Mouse (Mus musculus) intestine, embryonic 16.5 days (tissue): Measurements from ENCODE around the gene Mgst3. TPM values are rescaled to one million over a fixed set of nuclear protein-coding genes. Genes with fewer than 3 reads are reported as not detected.

Experiments
- ATAC-seq: fragments of 200-750 bp; cut with Nextera tagmentation; 2 replicates; pipeline ENCODE4 v1.8.0; 2017; ENCODE audit warnings: moderate TSS enrichment, moderate library complexity
- H3K27ac ChIP-seq: fragments of 300-500 bp; sonication (generic); 2 replicates; pipeline ENCODE4 v1.5.1; 2014; ENCODE audit warnings: mild to moderate bottlenecking, low read length
- H3K27me3 ChIP-seq: fragments of 300-500 bp; sonication (generic); replicated peaks from 2 replicates; pipeline ENCODE4 v1.6.1; 2014; ENCODE audit warnings: low read length, control low read depth, mixed read lengths; ENCODE audit not compliant: control insufficient read depth, insufficient read depth
- H3K36me3 ChIP-seq: fragments of 300-500 bp; sonication (generic); 2 replicates; pipeline ENCODE4 v1.6.1; 2014; ENCODE audit warnings: low read length, control low read depth; ENCODE audit not compliant: control insufficient read depth, insufficient read depth
- H3K4me1 ChIP-seq: fragments of 300-500 bp; sonication (generic); 2 replicates; pipeline ENCODE4 v1.6.1; 2014; ENCODE audit warnings: low read length, control low read depth, mixed read lengths; ENCODE audit not compliant: control insufficient read depth, insufficient read depth
- H3K4me2 ChIP-seq: fragments of 300-500 bp; sonication (generic); 2 replicates; pipeline ENCODE4 v1.6.1; 2014; ENCODE audit warnings: low read depth, low read length, control low read depth
- H3K4me3 ChIP-seq: fragments of 300-500 bp; sonication (generic); 2 replicates; pipeline ENCODE4 v1.5.1; 2014; ENCODE audit warnings: mild to moderate bottlenecking, low read length
- H3K9ac ChIP-seq: fragments of 300-500 bp; sonication (generic); 2 replicates; pipeline ENCODE4 v1.6.1; 2014; ENCODE audit warnings: low read depth, low read length
- H3K9me3 ChIP-seq: fragments of 300-500 bp; sonication (generic); 2 replicates; pipeline ENCODE4 v1.6.1; 2016; ENCODE audit warnings: low read length, control low read depth; ENCODE audit not compliant: control insufficient read depth
- WGBS: fragments of 180-500 bp; shearing (Covaris S2); extraction: QIAGEN DNeasy Blood & Tissue Kit; methylation state at CpG from one replicate; pipeline ENCODE4 v1.1.7; 2014; 5-methylcytosine and 5-hydroxymethylcytosine counted together
- polyA plus RNA-seq: library from polyadenylated mRNA; unstranded; fragments of >200 nt; fragmentation: Nextera tagmentation; extraction: Ambion mirVana; gene quantifications from 2 replicates; pipeline ENCODE4 v1.2.1, GENCODE M21; 2015

The Mgst3 gene
- polyA plus RNA-seq, 1 experiment from 2014 or later: 381 TPM

- Histone ChIP-seq H3K4me3 (no peak overlapping the region), H3K4me2 (no peak overlapping the region; the same call in 1 of the 2 replicates), H3K9me3 (no peaks in the 10 kb centered on the region), H3K27ac (peak overlapping the region; percentile 76), H3K27me3 (no peaks in the 10 kb centered on the region), H3K4me1 (peaks cover 32% of the 10 kb centered on the region), H3K9ac (no peak overlapping the region), H3K36me3 (no peaks in the 10 kb centered on the region)
- WGBS: 73% methylated on average over 4 of the region's 4 CpGs
- no peak for ATAC-seq
These were observed 3.3 kb downstream of the Mgst3 start for GRCm38 (mm10) chr1:167390381-167390780.

- no peaks in the 10 kb centered on the region for H3K36me3 ChIP-seq
- no peaks in the 10 kb centered on the region for H3K9me3 ChIP-seq
- ATAC-seq: peak; percentile 2; the same call in 1 of the 2 replicates
- H3K9ac ChIP-seq: no peak overlapping the region
- no peaks in the 10 kb centered on the region for H3K27me3 ChIP-seq
- H3K4me1 ChIP-seq: peaks cover 34% of the 10 kb centered on the region
- H3K4me3 ChIP-seq: no peak overlapping the region
- H3K4me2 ChIP-seq: 0 out of 2 replicates have a peak overlapping the region, but pooled peaks have one; percentile 7
- peak overlapping the region; percentile 76 for H3K27ac ChIP-seq
- WGBS: 75% methylated on average over 7 of the region's 7 CpGs
These were observed 4.1 kb downstream of the Mgst3 start for GRCm38 (mm10) chr1:167389584-167389983.

GRCm38 (mm10) chr1:167388571-167388970 is 5.1 kb downstream of the Mgst3 start:
- ATAC-seq: no peak
- H3K27ac ChIP-seq: peak overlapping the region; percentile 20; the same call in 1 of the 2 replicates

GRCm38 (mm10) chr1:167387796-167388195 is 5.8 kb downstream of the Mgst3 start:
- Histone ChIP-seq H3K9ac (no peak overlapping the region), H3K4me2 (no peak overlapping the region), H3K4me1 (peaks cover 38% of the 10 kb centered on the region), H3K4me3 (no peak overlapping the region), H3K27ac (peak overlapping the region; percentile 31; the same call in 1 of the 2 replicates), H3K27me3 (no peaks in the 10 kb centered on the region), H3K9me3 (no peaks in the 10 kb centered on the region), H3K36me3 (no peaks in the 10 kb centered on the region)
- ATAC-seq: no peak
- WGBS: 75% methylated on average over 3 of the region's 3 CpGs

More at GRCm38 (mm10) chr1:167388571-167388970, 5.1 kb downstream of the Mgst3 start:
- WGBS: 80% methylated on average over 6 of the region's 6 CpGs
- no peaks in the 10 kb centered on the region for H3K36me3 ChIP-seq
- H3K9ac ChIP-seq: no peak overlapping the region
- peaks cover 36% of the 10 kb centered on the region for H3K4me1 ChIP-seq
- no peaks in the 10 kb centered on the region for H3K27me3 ChIP-seq
- no peak overlapping the region for H3K4me2 ChIP-seq
- no peak overlapping the region for H3K4me3 ChIP-seq
- no peaks in the 10 kb centered on the region for H3K9me3 ChIP-seq

- H3K27ac ChIP-seq: peak overlapping the region; percentile 31
- H3K4me2 ChIP-seq: no peak overlapping the region
- 70% methylated on average over 2 of the region's 2 CpGs for WGBS
- H3K36me3 ChIP-seq: no peaks in the 10 kb centered on the region
- H3K27me3 ChIP-seq: no peaks in the 10 kb centered on the region
- H3K9me3 ChIP-seq: no peaks in the 10 kb centered on the region
- H3K4me3 ChIP-seq: no peak overlapping the region
- ATAC-seq: no peak
- H3K9ac ChIP-seq: no peak overlapping the region
- H3K4me1 ChIP-seq: peaks cover 39% of the 10 kb centered on the region
These were observed 6.3 kb downstream of the Mgst3 start for GRCm38 (mm10) chr1:167387310-167387709.

GRCm38 (mm10) chr1:167386466-167386865 is 7.2 kb downstream of the Mgst3 start:
- 34% methylated on average over 2 of the region's 2 CpGs for WGBS
- no peaks in the 10 kb centered on the region for H3K9me3 ChIP-seq
- ATAC-seq: no peak
- no peaks in the 10 kb centered on the region for H3K36me3 ChIP-seq
- H3K27ac ChIP-seq: no peak overlapping the region
- no peak overlapping the region for H3K4me3 ChIP-seq
- H3K4me1 ChIP-seq: peaks cover 44% of the 10 kb centered on the region
- H3K4me2 ChIP-seq: no peak overlapping the region
- H3K9ac ChIP-seq: no peak overlapping the region
- H3K27me3 ChIP-seq: no peaks in the 10 kb centered on the region

GRCm38 (mm10) chr1:167385636-167386035 is 8.0 kb downstream of the Mgst3 start:
- no peak overlapping the region for H3K4me2 ChIP-seq
- no peak overlapping the region for H3K4me3 ChIP-seq
- no peaks in the 10 kb centered on the region for H3K9me3 ChIP-seq
- 70% methylated on average over 5 of the region's 5 CpGs for WGBS
- H3K9ac ChIP-seq: 0 out of 2 replicates have a peak overlapping the region, but pooled peaks have one; percentile 1
- H3K27ac ChIP-seq: peak overlapping the region; percentile 38
- peaks cover 43% of the 10 kb centered on the region for H3K4me1 ChIP-seq
- ATAC-seq: no peak
- H3K27me3 ChIP-seq: no peaks in the 10 kb centered on the region
- H3K36me3 ChIP-seq: no peaks in the 10 kb centered on the region

- no peak for ATAC-seq
- H3K4me3 ChIP-seq: no peak overlapping the region
- no peak overlapping the region for H3K9ac ChIP-seq
- H3K9me3 ChIP-seq: no peaks in the 10 kb centered on the region
- no peaks in the 10 kb centered on the region for H3K27me3 ChIP-seq
- peak overlapping the region; percentile 84 for H3K27ac ChIP-seq
- H3K4me1 ChIP-seq: peaks cover 38% of the 10 kb centered on the region
- H3K36me3 ChIP-seq: no peaks in the 10 kb centered on the region
- 84% methylated on average over 2 of the region's 2 CpGs for WGBS
- no peak overlapping the region for H3K4me2 ChIP-seq
These were observed 8.4 kb downstream of the Mgst3 start for GRCm38 (mm10) chr1:167385211-167385610.

- Histone ChIP-seq H3K4me2 (no peak overlapping the region), H3K36me3 (no peaks in the 10 kb centered on the region), H3K9me3 (no peaks in the 10 kb centered on the region), H3K4me1 (peaks cover 36% of the 10 kb centered on the region), H3K4me3 (no peak overlapping the region), H3K9ac (no peak overlapping the region), H3K27me3 (no peaks in the 10 kb centered on the region), H3K27ac (peak overlapping the region; percentile 84)
- ATAC-seq: peak; percentile 90
- 42% methylated on average over 3 of the region's 3 CpGs for WGBS
These were observed 9.5 kb downstream of the Mgst3 start for GRCm38 (mm10) chr1:167384156-167384555.

GRCm38 (mm10) chr1:167383178-167383577 is 10.5 kb downstream of the Mgst3 start:
- peaks cover 35% of the 10 kb centered on the region for H3K4me1 ChIP-seq
- H3K9ac ChIP-seq: no peak overlapping the region
- no peak overlapping the region for H3K4me3 ChIP-seq
- H3K27me3 ChIP-seq: no peaks in the 10 kb centered on the region
- H3K4me2 ChIP-seq: no peak overlapping the region
- no peaks in the 10 kb centered on the region for H3K36me3 ChIP-seq
- WGBS: 81% methylated on average over 5 of the region's 5 CpGs
- H3K9me3 ChIP-seq: no peaks in the 10 kb centered on the region
- no peak for ATAC-seq
- peak overlapping the region; percentile 65 for H3K27ac ChIP-seq
